Mouse (Mus musculus): Measurements from ENCODE around the gene Mdm2.
A peak's percentile ranks its signal among the peaks of the same experiment; 100 is the strongest.

Gene Mdm2

DNA sequence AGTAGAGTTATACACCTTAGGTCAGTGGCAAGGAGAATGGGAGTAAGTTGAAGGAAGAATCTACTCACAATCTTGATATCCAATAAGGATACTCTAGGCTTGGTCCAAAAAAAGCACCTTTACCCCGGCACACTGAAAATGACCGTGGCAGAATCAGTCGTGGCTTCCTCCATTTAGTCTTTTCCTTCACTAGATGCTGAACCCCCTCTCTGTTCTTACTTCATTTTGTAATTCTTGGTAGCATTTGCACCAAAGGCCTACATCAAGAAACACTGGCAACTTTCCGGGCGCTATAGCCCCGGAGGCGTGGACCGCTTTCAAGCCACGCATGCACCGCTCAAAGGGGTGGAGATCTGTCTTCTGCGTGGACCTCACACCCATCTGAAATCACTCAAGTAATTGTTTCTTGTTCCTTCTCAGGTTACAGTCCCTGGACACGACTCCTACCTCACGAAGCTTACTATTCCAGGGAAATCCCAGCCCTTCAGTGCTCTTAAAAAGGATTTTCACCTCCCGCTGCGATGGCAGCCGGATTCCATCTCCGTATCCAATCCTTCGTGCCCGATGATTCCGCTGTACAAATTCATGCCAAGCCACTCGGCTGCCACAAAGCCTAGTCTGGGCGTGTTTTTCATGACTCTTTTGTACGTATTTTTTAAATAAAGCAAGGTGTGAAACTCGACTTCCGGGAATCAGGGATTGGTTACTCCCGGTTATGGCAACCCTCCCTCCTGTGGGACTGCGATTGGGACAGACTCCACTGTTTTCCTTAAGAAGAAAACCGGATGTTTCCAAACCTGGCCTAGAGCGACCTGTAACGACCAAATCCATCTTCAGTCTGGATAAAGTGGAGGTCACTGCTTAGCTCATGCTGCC is 27.5 kb downstream of the Mdm2 start:
- DNase-seq (ENCODE audit: low read depth), result no peak

DNA sequence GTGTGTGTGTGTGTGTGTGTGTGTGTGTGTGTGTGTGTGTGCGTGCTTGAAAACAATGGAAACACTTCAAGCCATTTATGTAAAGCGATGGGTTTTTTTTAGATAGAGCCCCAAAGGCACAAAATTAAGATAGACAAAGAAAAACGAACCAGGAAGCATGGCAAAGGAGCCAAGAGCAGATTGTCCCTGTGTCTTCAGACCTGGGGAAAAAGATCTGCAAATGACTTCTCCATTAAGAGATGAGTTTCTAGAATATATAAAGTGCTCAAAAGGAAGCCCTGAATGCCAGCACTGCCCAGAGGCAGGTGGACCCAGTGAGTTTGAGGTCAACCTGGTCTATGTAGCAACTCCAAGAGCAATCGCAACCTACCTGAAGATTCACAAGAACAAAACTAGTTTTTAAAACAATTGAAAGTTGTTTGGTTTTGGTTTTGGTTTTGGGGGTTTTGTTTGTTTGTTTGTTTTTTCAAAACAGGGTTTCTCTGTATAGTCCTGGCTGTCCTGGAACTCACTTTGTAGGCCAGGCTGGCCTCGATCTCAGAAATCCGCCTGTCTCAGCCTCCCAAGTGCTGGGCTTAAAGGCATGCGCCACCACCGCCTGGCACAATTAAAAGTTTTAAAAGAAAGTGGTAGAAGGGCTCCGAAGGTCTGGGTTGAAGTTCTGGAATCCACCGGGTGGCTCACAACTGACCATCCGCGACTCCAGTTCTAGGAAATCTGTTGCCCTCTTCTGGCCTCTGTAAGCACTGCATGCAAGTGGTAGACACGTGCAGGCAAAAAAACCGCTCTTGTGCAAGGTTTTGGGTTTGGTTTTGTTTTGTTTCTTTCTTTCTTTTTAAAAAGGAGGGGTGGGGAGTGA is 28.3 kb downstream of the Mdm2 start:
- DNase-seq (ENCODE audit: low read depth), result peak; percentile 54

DNA sequence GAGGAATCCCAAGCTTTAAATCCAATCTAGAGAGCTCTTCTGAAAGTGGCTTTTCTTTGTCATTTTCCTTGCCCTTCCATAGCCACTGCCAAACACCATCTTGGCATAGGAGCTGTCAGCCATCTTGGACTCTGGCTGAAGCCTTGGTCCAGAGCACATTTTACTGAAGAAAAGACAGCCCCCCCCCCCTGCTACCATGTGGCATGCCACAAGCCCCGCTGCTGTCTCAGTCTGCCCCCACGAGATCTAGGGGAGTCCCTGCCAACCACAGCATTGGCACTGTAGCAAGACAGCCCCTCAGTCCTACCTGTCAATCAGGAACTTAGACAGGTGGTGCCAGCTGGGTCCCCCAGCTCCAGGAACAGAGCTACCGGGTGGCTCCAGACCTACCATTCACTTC is 29.0 kb downstream of the Mdm2 start:
- no peak for DNase-seq (ENCODE audit: low read depth)

DNA sequence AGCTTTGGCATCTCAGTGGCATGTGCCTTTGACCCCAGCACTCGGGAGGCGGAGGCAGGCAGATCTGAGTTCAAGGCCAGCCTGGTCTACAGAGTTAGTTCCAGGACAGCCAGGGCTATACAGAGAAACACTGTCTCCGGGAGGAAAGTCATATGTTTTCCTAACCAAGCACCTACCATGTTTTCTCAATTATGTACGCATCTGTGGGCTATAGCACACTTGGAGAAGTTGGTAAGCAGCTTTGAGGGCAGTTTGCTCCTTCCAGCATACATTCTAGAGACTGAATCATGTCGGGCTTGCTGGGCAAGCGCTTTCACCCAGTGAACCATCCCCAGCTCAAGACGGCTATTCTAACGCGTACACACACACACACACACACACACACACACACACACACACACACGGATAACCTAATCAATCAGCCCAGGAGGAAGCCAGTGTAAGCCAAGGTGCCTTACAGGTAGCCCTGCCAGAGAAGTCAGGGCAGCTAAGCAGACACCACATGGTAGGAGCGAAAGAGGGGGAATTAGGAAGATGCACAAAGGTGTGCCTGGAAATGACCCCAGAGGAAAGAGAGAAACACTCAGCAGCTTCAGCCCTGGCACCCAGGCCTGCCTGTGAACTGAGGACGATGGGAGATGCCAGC is 29.6 kb downstream of the Mdm2 start:
- DNase-seq (ENCODE audit: low read depth), result no peak

DNA sequence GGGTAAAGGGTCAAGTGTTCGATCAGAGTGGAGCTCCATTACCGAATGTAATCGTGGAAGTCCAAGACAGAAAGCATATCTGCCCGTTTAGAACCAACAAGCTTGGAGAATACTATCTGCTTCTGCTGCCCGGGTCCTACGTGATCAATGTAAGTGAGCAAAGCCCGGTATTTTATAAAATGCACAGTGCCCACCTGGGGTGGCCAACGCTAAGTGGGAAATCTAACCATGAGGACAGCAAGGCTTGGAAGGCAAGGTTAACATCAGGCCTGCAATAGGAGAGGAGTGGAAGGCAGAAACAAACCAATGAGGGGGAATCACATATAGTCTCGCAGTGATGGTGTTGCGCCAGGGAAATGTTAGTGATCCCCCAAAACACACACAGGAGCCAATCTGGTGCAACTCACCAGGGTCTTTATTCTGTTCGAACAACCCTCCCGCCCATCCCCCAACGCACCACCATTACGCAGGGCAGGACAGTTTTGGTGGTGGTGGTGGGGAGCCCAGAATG is 30.5 kb downstream of the Mdm2 start:
- DNase-seq (ENCODE audit: low read depth), result no peak

DNA sequence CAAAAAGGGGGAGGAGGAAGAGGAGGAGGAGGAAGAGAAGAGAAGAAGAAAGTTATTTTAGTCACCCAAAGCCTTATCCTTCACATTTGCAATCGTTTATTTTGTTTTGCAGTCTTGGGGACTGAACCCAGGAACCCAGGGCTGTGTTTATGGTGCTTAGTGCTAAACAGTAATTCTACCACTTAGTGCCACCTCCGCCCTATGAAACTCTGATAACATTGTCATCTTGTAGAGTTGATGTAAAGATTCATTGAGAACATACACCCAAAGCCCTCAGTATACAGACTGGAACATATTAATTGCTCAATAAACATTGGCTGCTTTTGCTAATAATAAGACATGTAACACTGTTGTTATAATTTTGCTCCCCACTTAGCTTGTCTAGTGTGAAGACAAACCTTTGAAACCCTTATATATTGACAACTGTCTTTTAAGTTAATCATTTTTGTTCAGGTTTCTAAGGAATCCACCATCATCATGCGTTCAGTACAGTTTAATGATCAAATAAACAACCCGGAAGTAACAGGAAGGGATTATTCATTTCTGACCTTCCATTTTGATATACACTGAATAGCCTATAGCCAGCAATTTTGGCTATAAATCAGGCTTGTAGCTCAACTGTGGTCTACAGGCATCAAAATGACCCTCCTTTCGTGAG is 31.4 kb downstream of the Mdm2 start:
- DNase-seq (ENCODE audit: low read depth), result no peak

DNA sequence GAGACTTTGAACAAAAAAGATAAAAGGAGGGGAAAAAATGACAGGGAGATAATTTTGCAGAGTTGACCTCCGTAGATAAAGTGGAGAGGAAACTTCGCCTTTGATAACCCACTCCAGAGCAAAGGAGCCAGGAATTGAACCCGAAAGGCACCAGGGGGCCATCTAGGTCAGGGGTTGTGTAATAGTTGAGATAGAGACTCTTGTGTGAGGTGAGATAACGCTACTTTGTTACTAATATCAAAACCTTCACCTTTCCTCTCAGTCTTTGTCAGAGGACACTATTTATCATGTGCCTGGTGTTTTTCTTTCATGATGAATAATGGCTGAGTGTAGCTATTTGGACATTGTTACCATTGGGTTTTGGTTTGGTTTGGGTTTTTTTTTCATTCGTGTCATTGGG is 32.2 kb downstream of the Mdm2 start:
- no peak for DNase-seq (ENCODE audit: low read depth)

DNA sequence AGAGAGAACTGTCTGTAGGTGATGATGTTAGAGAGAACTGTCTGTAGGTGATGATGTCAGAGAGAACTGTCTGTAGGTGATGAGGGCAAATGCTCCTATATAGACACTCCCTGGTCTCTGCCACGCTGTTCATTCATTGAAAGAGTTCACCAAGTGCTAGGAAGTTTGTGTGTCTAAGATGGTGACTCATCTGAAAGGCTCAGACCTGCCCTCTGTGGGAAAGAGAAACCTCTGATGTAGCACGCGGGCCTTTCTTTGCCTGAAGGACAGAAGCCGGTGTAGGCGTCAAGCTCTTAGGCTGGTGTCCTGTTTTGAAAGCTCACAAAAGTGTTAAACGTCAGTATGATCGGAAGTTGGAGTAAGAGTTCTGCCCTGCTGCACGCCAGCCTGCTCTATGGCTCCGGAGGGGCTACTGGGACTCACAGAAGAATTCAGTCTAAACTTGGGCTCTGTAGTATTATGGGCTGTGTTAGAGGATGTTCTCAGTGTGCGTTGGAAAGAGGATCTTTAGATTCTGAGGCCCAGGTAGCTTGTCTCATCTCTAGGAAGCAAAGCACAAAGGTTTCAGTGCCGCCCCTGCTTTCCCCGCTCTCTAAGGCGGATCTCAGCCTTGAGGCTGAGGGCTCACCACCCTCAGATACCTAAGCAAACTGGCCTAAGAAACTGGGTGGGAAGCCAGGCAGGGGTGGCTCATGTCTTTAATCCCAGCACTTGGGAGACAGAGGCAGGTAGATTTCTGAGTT is 32.9 kb downstream of the Mdm2 start:
- peak; percentile 36 for DNase-seq (ENCODE audit: low read depth)

DNA sequence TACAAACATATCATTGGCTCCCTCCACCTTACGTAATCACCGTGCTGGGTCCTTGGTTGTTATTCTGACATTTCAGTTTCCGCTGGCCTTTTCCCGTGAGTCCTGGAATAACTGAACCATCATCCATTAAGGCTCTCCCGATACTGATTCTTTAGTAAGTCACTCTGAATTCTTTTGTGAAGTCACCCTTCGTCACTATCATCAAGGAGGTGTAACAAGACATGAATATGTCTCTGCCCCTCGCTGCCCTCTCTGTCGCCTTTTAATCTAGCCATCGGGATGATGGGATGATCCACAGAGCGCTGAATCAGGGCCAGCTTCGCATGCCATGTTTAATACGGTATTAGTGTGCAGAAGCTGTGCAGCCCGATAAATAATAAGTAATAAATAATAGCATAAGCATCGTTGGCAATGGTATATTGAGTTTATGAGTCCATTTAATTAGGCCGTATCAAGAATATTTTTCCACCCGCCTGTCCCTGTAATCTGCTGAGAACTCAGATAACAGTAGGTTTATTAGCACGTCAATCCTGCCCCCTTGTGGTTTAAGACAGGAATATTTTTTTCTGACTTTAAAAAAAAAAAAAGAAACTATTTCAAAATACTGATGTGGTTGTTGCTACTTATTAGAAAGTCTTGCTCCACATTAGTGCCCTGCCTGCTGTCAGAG is 33.8 kb downstream of the Mdm2 start:
- DNase-seq (ENCODE audit: low read depth), result peak; percentile 73

DNA sequence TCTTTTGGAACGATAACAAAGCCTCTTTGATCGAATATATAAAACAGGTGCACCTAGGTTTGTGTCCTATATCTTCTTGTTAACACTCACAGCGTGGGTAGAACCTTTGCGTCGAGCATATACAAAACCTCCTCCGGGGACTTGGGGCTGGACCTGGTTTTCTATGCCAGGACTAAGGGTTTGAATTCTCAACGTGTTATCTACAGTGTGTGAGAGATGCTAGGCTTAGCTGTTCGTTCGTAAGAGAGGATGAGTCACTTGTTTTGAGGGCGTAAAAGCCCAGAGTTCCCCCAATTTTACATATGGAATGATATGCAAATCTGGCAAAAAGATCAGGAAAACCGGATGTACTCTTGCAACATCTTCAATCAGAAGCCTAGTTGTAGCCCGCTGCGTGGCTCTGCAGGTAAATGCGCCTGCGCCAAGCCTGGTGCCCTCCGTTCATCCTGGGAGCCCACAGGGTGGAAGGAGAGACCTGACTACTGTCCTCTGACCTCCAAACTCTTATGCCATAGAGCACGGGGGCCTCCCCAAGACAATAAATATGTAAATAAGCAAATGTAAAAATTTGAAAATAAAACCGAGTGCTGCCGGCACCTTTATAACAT is 34.4 kb downstream of the Mdm2 start:
- no peak for DNase-seq (ENCODE audit: low read depth)

DNA sequence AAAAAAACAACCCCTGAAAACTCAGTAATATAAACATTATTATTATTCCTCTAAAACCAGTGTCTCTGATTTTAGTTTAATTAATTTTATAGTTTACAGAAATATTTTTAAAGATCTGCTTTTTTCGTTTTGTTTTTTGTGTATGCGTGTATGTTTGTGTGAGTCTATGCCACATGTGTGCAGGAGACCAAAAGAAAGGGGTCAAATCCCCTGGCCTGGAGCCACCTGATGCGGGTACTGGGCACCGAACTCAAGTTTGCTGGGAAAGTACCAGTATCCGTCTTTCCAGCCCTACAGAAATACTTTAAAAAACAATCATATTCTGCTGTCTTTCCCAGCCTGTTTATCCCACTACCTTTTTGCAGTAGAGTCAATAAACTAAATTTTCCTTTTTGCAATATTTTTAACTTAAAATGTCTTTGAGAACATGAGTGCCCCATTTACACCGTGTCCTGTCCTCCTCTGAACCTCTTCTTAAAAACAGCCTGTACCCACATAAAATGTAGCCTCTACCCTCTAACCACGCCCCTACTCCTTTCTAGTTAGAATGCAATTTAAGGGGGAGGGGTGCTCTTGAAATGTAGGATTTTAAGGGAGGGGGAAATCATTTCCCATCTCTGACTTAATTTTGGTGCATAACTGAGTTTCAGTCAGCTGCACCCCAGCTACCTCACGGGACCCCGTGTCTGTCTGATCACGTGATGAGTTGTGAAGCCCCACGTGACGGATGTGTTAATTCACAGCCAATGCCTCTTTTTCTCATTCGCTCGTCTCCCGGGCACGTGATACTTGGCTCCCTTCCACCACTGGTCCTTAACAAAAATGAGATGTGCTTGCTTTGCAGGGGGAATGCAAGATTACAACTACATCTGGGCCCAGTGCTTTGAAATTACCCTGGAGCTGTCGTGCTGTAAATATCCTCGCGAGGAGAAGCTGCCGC is 35.2 kb downstream of the Mdm2 start:
- DNase-seq (ENCODE audit: low read depth), result peak; percentile 25

DNA sequence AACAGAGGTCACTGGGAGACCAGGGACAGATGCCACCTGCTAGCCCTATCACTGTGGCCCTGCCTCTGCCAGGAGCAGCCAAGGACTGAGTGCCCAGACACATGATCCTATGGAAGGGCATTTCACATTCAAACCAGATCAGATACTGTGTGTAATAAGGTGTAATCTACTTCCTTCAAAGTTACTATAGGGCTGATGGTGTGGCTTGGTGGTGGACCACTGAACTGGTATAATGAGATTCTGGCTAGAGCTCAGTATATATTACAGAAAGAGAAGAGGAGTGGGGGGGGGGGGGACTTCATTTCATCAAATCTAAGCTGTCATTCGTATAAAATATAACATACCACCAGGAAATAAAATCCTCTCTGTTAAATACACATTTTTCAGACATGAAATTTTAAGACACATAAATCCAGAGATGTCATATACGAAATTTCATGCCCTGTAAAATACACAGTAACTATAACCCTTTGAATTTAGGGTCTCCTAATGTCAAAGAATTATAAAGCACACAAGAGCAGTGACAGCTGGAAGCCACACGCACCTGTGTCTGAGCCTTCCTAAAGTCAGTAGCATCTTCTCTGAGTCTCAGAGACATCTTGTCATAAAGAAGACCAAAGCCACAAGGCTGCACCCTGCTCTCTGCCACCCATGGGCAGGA is 36.1 kb downstream of the Mdm2 start:
- DNase-seq (ENCODE audit: low read depth), result no peak

DNA sequence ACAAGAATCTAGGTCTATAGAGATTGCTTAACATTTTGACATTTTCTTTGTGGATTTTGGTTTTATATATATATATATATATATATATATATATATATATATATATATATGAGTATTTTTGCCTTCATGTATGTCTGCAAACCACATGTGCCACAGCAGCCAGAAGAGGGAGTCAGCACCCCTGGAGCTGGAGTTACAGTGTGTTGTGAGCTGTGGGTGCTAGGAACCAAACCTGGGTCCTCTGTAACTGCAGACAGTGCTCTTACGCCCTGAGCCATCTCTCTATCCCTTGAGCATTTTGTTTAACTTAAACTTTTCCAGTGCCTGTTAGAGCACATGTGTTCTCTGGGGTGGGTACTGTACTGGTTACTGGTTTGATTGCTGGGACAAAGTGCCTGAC is 36.6 kb downstream of the Mdm2 start:
- no peak for DNase-seq (ENCODE audit: low read depth)

DNA sequence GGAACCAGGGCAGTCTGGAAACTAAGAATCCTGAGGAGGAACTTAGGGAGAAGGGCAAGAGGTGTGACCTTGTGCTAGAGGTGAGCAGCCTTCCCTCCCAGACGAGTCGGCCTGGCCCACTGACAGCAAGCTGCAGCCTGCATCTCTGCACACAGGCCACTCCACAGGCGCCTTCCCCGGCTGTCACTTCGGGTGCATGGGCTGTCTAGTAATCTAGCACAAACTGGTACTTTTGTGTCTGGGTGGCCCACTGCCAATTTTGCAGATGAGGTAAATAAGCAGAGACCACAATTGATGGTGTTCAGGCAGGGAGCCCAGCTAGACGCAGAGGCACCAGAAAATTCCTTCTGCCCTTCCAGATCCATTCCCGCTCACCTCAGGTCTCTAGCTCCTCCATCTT is 37.9 kb downstream of the Mdm2 start:
- peak; percentile 40 for DNase-seq (ENCODE audit: low read depth)

DNA sequence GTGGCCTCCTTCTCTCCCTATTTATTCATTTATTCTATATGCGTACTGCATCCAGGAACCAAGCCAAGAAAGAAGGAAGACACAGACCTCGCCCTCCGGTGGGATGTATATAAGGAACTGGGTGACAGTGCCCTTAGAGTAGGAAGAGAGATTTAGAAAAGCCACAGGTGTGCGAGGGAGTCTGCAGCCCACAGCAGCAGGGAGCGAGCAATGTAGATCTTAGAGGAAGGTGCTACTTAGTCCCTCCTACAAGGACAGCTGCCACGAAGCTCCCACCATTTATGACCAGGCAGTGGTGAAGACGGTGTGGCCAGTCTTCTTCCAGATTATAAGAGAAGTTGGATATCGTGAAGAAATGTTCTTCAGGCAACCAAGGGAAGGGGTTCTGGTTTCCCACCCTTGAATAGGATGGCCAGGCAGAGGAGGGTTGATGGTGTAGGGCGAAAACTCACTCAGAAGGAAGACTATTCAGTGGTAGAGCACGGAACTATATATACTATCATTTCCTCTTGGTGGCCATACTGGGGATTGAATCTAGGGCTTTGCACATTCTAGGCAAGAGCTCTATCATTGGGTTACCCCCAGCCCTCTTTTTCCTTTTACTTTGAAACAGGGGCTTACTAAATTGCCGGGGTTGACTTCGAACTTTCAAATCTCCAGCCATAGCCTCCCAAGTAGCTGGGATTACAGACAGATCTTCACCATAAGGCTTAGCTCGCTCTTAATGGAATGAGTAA is 38.5 kb downstream of the Mdm2 start:
- no peak for DNase-seq (ENCODE audit: low read depth)

DNA sequence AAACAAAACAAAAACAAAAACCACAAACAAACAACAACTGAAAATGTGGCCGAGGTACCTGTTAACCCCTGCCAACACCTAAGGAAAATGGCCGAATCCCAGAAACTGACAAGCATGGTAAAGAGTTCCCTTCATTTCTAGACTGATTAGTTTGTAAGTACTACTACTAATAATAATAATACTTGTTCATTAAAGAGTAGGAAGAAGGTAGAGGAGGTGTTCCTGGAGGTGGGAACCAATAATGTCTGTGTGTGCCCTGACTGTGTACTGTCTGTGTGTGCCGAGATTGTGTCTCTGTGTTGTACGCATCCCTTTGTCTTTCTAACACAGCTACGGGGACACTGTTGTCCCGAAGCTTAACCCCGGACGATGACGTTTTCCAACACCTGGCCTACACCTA is 39.3 kb downstream of the Mdm2 start:
- no peak for DNase-seq (ENCODE audit: low read depth)

DNA sequence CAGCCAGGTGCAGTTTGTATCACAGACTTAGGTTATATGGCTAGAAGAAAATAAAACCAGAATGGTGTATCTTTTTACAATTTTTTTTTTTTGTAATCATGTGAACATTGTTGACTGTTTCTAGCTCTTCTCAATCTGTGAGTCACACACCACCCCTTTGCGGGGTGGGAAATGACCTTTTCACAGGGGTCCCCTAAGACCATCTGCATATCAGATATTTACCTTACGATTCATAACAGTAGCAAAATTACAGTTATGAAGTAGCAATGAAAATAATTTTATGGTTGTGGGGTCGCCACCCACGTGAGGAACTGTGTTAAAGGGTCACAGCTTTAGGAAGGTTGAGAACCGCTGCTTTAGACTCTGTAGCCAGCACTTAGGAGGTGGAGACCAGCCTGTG is 39.8 kb downstream of the Mdm2 start:
- DNase-seq (ENCODE audit: low read depth), result no peak

DNA sequence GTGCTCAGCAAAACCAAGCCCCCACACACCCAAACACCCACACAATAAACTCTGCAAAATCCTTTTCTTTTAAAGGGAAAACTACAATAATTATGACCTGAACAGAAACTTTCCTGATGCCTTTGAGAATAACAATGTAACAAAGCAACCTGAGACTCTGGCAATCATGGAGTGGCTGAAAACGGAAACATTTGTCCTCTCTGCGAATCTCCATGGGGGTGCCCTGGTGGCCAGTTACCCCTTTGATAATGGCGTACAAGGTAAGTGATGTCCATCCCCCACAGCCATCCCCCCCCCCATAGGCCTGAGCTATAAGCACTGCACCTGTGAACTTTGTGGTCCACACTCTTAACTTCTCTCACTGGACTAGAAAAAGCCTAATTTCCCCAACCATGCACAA is 40.5 kb downstream of the Mdm2 start:
- no peak for DNase-seq (ENCODE audit: low read depth)
